Comparison of ENCODE assay signal across 8 mouse cellular contexts in genomic region chr6:100335506-100336144, GRCm38 (mm10). TPM values are rescaled to one million over a fixed set of nuclear protein-coding genes. Genes with fewer than 3 reads are reported as not detected.
DNase-seq lines count a peak whose midpoint lies in the region; ATAC-seq and TF ChIP-seq lines count a peak whose summit lies in the region.

No protein-coding gene starts in this region.

- H3K4me3 ChIP-seq in ES-E14 (ENCODE audit: insufficient read depth in 1 of 2, low read depth in 1 of 2, low read length in 2 of 2, poor library complexity in 1 of 2, severe bottlenecking in 1 of 2): peak overlapping the region; percentile 20 to 52
- peak overlapping the region; percentile 2; the same call in 1 of the 2 replicates for H3K4me3 ChIP-seq in intestine, embryonic 14.5 days (ENCODE audit: low read depth, low read length)
- H3K4me3 ChIP-seq in midbrain, embryonic 11.5 days (ENCODE audit: low read depth, low read length): no peak overlapping the region
- H3K4me3 ChIP-seq in left cerebral cortex, adult 2 months: no peak overlapping the region
- H3K4me3 ChIP-seq in heart, adult 2 months: no peak overlapping the region

- no peaks in the 10 kb centered on the region for H3K9me3 ChIP-seq in ES-E14 (ENCODE audit: control insufficient read depth, insufficient read depth, low read depth, low read length)
- H3K9me3 ChIP-seq in intestine, embryonic 14.5 days (ENCODE audit: control insufficient read depth, low read length): no peaks in the 10 kb centered on the region
- H3K9me3 ChIP-seq in midbrain, embryonic 11.5 days (ENCODE audit: control insufficient read depth, low read length): no peaks in the 10 kb centered on the region

- in situ Hi-C loops in ES-E14 (cut with MboI; ENCODE audit: low sequenced_read_pairs in 2 of 2, unreplicated experiment in 2 of 2): no loop called here

- peaks cover 17% of the 10 kb centered on the region for H3K27me3 ChIP-seq in intestine, embryonic 14.5 days (replicated peaks; ENCODE audit: control insufficient read depth, insufficient read depth, low read length)
- H3K27me3 ChIP-seq in midbrain, embryonic 11.5 days (ENCODE audit: control insufficient read depth, insufficient read depth, low read length): peaks cover 38% of the 10 kb centered on the region
- no peaks in the 10 kb centered on the region; the same call in 1 of the 2 replicates for H3K27me3 ChIP-seq in heart, adult 2 months (ENCODE audit: control insufficient read depth, insufficient read depth, low read length)

- H3K4me1 ChIP-seq in ES-E14 (ENCODE audit: control insufficient read depth in 2 of 2, insufficient read depth in 2 of 2, low read length in 2 of 2, poor library complexity in 1 of 2): peaks cover 16 to 44% of the 10 kb centered on the region in 2 experiments
- H3K4me1 ChIP-seq in intestine, embryonic 14.5 days (replicated peaks; ENCODE audit: control insufficient read depth, insufficient read depth, low read length): peaks cover 11% of the 10 kb centered on the region
- peaks cover 24% of the 10 kb centered on the region for H3K4me1 ChIP-seq in midbrain, embryonic 11.5 days (ENCODE audit: control insufficient read depth, insufficient read depth, low read length)
- H3K4me1 ChIP-seq in heart, adult 2 months (ENCODE audit: control insufficient read depth, insufficient read depth, low read length): no peaks in the 10 kb centered on the region; the same call in 1 of the 2 replicates

- peak; percentile 85 for DNase-seq in ES-E14 (ENCODE audit: low read depth, low spot score)
- peak; percentile 75 for DNase-seq in embryo, embryonic 11 days
- no peak for DNase-seq in intestine, embryonic 14.5 days (ENCODE audit: low spot score)
- peak; percentile 97 for DNase-seq in midbrain, embryonic 11.5 days (ENCODE audit: low spot score, missing footprints)
- DNase-seq in natural killer cell, adult 2 months (ENCODE audit: low spot score in 2 of 2): no peak
- DNase-seq in urinary bladder, postnatal 25 days (ENCODE audit: low spot score): no peak
- DNase-seq in left cerebral cortex, adult 2 months (ENCODE audit: extremely low spot score in 1 of 2, low spot score in 2 of 2): no peak
- no peak for DNase-seq in heart, adult 2 months

- no peak for TF ChIP-seq EP300 in heart, adult 2 months (IDR thresholded peaks at IDR 0.05; ENCODE audit: insufficient read depth, low read depth, low read length)

- TF ChIP-seq POLR2A in heart, adult 2 months (IDR thresholded peaks at IDR 0.05; ENCODE audit: insufficient read depth, low read depth, low read length): no peak

- WGBS in intestine, embryonic 14.5 days: 20% methylated on average over 18 of the region's 18 CpGs
- 0% methylated on average over 18 of the region's 18 CpGs for WGBS in midbrain, embryonic 11.5 days
- 39% methylated on average over 18 of the region's 18 CpGs for WGBS in heart, adult 2 months

- peak overlapping the region; percentile 98 for H3K27ac ChIP-seq in ES-E14 (ENCODE audit: insufficient read depth, low read depth, low read length, poor library complexity, severe bottlenecking)
- H3K27ac ChIP-seq in intestine, embryonic 14.5 days (ENCODE audit: low read depth): no peak overlapping the region
- H3K27ac ChIP-seq in midbrain, embryonic 11.5 days (ENCODE audit: low read depth, low read length): peak overlapping the region; percentile 27; the same call in 1 of the 2 replicates
- no peak overlapping the region for H3K27ac ChIP-seq in left cerebral cortex, adult 2 months
- no peak overlapping the region for H3K27ac ChIP-seq in heart, adult 2 months

- H3K4me2 ChIP-seq in intestine, embryonic 14.5 days (ENCODE audit: low read length): peak overlapping the region; percentile 38
- H3K4me2 ChIP-seq in midbrain, embryonic 11.5 days: peak overlapping the region; percentile 38

- no peak for TF ChIP-seq CTCF in left cerebral cortex, adult 2 months (IDR thresholded peaks at IDR 0.05)
- no peak for TF ChIP-seq CTCF in heart, adult 2 months (IDR thresholded peaks at IDR 0.05)

- H3K36me3 ChIP-seq in ES-E14 (ENCODE audit: control insufficient read depth, insufficient read depth, low read length, poor library complexity, severe bottlenecking): no peaks in the 10 kb centered on the region
- no peaks in the 10 kb centered on the region for H3K36me3 ChIP-seq in intestine, embryonic 14.5 days (ENCODE audit: control insufficient read depth, insufficient read depth, low read length)
- no peaks in the 10 kb centered on the region for H3K36me3 ChIP-seq in midbrain, embryonic 11.5 days (ENCODE audit: control insufficient read depth, insufficient read depth, low read length)
- H3K36me3 ChIP-seq in heart, adult 2 months (ENCODE audit: control insufficient read depth, insufficient read depth, low read length): no peaks in the 10 kb centered on the region

- H3K79me2 ChIP-seq in heart, adult 2 months (replicated peaks; ENCODE audit: control insufficient read depth, insufficient read depth, low read length): no peaks in the 10 kb centered on the region

- ATAC-seq in intestine, embryonic 14.5 days (replicated peaks; ENCODE audit: low FRiP score, low TSS enrichment, low read depth): no peak
- peak; percentile 81 for ATAC-seq in midbrain, embryonic 11.5 days (ENCODE audit: low FRiP score)

- H3K9ac ChIP-seq in ES-E14 (ENCODE audit: insufficient read depth, low read depth, low read length, poor library complexity, severe bottlenecking): peak overlapping the region; percentile 42; the same call in 1 of the 2 replicates
- H3K9ac ChIP-seq in intestine, embryonic 14.5 days (ENCODE audit: low read length): no peak overlapping the region
- H3K9ac ChIP-seq in midbrain, embryonic 11.5 days (ENCODE audit: low read length): peak overlapping the region; percentile 31
- no peak overlapping the region for H3K9ac ChIP-seq in heart, adult 2 months (ENCODE audit: low read depth, low read length)

- intact Hi-C loops in left cerebral cortex, adult 2 months (cut with DNase I): no loop called here
- intact Hi-C loops in heart, adult 2 months (cut with DNase I): no loop called here

TF ChIP-seq in ES-E14, 5 proteins besides CTCF, POLR2A, EP300 and RAD21:
- TF ChIP-seq CHD2 (IDR thresholded peaks at IDR 0.05; ENCODE audit: low read depth, low read length) (peak; percentile 30; the same call in 1 of the 2 replicates), MAFK (IDR thresholded peaks at IDR 0.05; ENCODE audit: insufficient read depth, low read depth, low read length) (peak; percentile 77), ZNF384 (IDR thresholded peaks at IDR 0.05; ENCODE audit: low read depth, low read length) (no peak), ZC3H11A (IDR thresholded peaks at IDR 0.05; ENCODE audit: borderline replicate concordance, low read depth, low read length) (no peak), HCFC1 (IDR thresholded peaks at IDR 0.05; ENCODE audit: borderline replicate concordance, insufficient read depth, low read length) (no peak)

RNA-seq across cellular contexts. Expression of gene Rybp, which starts 48.3 kb away (rescaled TPM):
- total RNA-seq in ES-E14 (2012; rRNA removed): 67.5 and 71.9 TPM in 2 replicates
- polyA plus RNA-seq in intestine, embryonic 14.5 days (2014; fragmentation: Nextera tagmentation; extraction: Ambion mirVana): 13.8 and 14.7 TPM in 2 replicates
- 10.0 and 10.3 TPM in 2 replicates for polyA plus RNA-seq in midbrain, embryonic 11.5 days (2014; fragmentation: Nextera tagmentation; extraction: Ambion mirVana)
- total RNA-seq in left cerebral cortex, adult 2 months (2021): 10 to 100 TPM; 46.2 to 56.4 TPM
- total RNA-seq in heart, adult 2 months (2021): 10 to 100 TPM; 10.7 to 12.6 TPM
- 9.1 and 14.3 TPM in 2 replicates for polyA plus RNA-seq in heart, adult 2 months (2012; rRNA removed)

Comparison
In these comparisons a context has a peak if more than half of its experiments do, and no peak if none do; other contexts are left out.
1. DNase-seq: peak in ES-E14 (single experiment), embryo, embryonic 11 days (single experiment) and midbrain, embryonic 11.5 days (single experiment); none in intestine, embryonic 14.5 days (single experiment), natural killer cell, adult 2 months (0 of 2), urinary bladder, postnatal 25 days (single experiment), left cerebral cortex, adult 2 months (0 of 2) and heart, adult 2 months (0 of 2).
2. H3K27ac ChIP-seq: peak in ES-E14 (single experiment) and midbrain, embryonic 11.5 days (single experiment); none in intestine, embryonic 14.5 days (single experiment), left cerebral cortex, adult 2 months (single experiment) and heart, adult 2 months (single experiment).
3. H3K4me3 ChIP-seq: peak in ES-E14 (2 of 2) and intestine, embryonic 14.5 days (single experiment); none in midbrain, embryonic 11.5 days (single experiment), left cerebral cortex, adult 2 months (single experiment) and heart, adult 2 months (single experiment).
4. H3K9ac ChIP-seq: peak in ES-E14 (single experiment) and midbrain, embryonic 11.5 days (single experiment); none in intestine, embryonic 14.5 days (single experiment) and heart, adult 2 months (single experiment).